Mouse (Mus musculus) hematopoietic stem cell, adult 5-6 weeks (primary cell): ENCODE measurements around the gene Efna3. TPM values are rescaled to one million over a fixed set of nuclear protein-coding genes. Genes with fewer than 3 reads are reported as not detected.
A peak's percentile ranks its signal among the peaks of the same experiment; 100 is the strongest.

Experiments used
- ATAC-seq, 2 experiments: fragments of 125-278 bp in 1 of 2; replicated peaks in 1 of 2; 2 replicates each; pipeline ENCODE4 v1.8.0; 2016 to 2017; ENCODE audit warnings: inconsistent platforms in 2 of 2, mild to moderate bottlenecking in 2 of 2, moderate number of reproducible peaks in 2 of 2, low read depth in 1 of 2, moderate TSS enrichment in 1 of 2; ENCODE audit not compliant: low FRiP score in 2 of 2, poor library complexity in 2 of 2, severe bottlenecking in 2 of 2, insufficient read depth in 1 of 2, low TSS enrichment in 1 of 2
- total RNA-seq: library from RNA; stranded (forward); fragments of 172-1452, 232-1000 nt; gene quantifications from 2 replicates; pipeline ENCODE4 v1.2.3, GENCODE M21; 2017

Efna3 gene
- not detected in 2 replicates for total RNA-seq

DNA sequence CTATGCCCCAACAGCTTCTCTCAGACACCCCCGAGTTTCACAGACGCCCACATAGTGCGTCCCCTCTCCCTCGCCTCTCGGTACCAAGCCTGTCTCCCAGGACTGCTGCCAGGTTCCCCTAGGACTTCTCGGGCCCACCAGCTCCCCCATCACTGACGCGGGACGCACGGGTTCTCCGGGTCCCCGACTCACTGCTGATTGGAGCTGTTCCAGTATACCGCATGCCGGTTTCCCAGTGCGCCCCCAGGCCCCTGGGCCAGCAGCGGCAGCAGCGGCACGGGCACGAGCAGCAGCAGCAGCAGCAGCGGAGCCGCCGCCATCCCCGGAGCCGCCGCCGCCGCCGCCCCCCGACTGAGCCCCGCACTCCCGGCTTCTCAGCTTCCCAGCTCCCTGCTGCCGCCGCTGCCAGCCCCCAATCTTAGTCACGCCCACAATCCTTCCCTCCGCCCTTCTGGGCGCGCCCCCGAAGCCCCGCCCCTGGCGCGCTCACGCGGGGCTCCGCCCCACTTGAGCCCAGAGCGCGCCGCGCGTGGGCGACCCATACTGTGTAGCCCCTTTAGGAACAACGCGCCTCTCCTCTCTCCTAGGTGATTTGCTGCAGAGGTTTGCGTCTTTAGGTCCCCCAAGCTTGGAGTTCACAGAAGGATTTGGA, at the start of gene Efna3:
Gene Efna3, minus strand, starts transcription at position 452 of the 652 bp plus-strand sequence.
- no peak for ATAC-seq

DNA sequence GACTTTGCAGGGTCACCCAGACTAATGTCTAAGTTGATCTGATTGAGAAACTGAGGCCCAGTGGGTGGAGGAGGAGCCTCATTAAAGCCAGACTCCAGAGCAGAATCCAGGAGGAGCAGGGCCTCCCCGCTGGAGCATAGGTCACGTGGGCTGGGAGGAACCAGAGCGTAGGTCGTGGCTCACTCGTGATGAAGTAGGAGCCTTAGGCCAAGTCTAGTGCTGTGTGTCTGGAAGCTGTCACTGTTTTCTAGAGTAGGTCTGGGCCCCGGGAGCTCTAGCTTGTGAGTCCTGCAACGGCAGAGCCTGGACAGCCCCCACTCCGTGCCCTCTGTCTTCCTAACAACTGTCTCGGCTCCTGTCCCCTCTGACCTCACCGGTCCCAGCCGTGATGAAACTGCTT, 44.6 kb upstream of the Efna3 start:
- no peak for ATAC-seq

DNA sequence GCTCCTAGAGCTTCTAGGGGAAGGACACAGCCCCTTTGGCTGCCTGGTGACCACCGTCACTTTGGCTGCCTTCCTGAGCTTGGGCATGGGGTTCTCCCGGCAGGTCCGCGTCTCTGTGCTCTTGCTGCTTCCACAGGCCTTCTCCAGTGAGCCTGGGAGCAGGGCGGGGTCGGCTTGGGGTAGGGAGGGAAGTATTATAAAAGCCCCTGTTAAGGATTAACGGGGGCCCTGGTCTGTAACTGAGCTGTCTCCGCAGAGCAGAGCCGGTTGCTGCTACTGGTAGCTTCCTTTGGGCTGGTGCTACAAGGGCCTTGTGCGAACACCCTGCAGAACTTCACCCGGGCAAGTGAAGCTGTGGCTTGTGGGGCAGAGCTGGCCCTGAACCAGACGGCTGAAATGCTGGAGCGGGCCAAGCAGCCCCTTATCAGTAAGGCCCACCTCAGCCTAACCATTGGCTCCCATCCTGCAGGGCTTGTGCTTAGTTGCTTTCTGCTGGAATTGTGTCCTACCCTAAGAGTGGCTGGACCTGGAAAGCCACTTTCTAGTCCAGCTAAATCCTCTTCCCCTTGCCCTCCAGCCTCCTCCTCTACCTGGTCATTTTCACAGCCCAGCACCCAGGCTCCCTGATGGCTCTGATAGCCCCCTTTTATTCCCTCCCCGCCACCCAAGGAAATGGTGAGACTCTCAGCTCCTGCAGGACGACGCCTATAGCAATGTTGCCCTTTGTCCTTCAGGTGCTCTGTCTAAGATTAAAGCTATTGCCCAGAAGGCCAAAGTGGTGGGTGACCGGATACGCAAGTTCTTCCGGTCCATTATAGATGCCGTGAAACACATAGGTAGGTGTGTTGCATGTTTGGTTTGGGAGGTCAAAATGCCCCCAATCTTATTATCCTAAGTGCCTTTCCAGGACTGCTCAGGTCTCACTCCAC, 43.0 kb upstream of the Efna3 start:
- no peak for ATAC-seq

GRCm38 (mm10) chr3:89365153-89365485, 42.4 kb upstream of the Efna3 start, which contains the start of gene Dcst1:
Dcst1 (minus strand) TSS chr3:89365253.
- no peak for ATAC-seq

GRCm38 (mm10) chr3:89364631-89365030, 41.9 kb upstream of the Efna3 start:
- no peak for ATAC-seq

DNA sequence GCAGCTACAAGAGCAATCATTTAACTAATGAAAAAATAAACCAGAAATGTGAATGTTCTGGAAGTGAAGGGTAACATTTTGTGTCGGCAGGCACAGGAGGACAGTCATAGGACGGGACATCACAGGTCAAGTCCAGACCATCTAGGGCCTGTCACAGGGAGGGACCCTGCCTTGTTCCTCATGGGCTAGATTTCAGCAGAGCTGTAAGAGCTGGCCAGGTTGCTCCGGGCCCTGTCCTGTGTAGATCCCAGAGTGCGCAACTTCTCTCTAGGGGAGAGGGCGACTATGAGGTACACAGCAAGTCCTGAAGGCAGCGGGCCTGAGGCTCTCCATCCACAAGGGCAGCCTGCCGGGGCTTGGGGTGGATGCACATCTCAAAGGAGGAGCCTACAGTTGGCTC, 38.9 kb upstream of the Efna3 start, which contains the start of gene Dcst2:
Gene Dcst2, plus strand, starts transcription at position 301 of the 400 bp plus-strand sequence.
- no peak for ATAC-seq

DNA sequence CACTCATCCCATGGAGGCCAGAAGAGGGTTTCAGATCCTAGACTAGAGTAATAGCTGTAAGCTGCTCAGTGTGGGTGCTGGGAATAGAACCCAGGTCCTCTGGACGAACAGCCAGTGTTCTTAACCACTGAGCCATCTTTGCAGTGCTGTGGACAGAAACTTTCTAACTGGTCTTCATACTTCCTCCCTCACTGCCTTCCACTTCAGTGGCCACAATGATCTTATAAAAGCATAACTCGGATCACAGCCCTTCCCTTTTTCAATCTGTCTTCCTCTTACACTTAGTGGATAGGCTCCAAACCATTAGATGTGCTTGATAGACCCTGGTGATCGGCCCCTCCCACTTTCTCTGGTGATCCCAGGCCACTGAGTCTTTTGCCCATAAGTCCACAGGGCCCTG, 37.5 kb upstream of the Efna3 start:
- ATAC-seq, result peak; percentile 40 to 46; a peak in 3 of 4 replicates

DNA sequence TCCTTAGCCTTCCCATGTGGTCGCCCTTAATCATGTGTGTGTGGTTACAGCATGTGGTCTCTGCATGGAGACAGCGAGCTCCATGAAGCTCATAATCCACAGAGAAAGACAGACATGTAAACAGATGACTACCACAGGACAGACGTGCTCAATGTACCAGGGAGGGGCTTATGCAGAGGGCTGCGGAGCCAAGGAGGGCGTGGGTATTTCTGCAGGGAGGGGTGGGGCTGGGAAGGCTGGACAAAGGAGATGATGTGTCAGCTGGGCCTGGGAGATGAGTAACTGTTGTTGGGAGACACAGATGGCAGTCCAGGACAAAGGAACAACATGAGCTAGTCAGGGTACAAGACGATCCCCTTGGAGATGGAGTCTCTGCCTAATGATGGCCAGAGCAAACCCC, 36.9 kb upstream of the Efna3 start:
- no peak for ATAC-seq

GRCm38 (mm10) chr3:89356029-89356428, 33.3 kb upstream of the Efna3 start:
- no peak for ATAC-seq

DNA sequence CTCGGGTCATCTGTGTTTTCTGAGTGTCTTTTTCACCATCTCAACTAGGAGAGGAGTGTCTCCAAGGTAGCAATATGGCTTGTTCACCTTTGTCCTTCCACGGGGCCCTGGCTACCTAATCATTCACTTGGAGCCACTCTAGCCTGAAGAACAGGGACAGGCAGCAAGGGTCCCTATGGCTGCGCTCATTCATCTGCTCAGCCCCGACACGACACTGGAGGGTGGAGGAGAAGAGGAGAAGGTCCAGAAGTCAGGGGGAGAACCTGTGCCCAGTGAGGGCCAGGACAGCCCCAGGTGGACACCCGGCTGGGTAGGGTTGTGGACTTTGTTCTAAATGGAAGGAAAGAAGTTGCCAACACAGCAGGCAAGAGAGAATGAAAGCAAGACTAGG, 32.7 kb upstream of the Efna3 start:
- ATAC-seq, result no peak

- ATAC-seq, result peak; percentile 39 to 44; a peak in 3 of 4 replicates
Observed at GRCm38 (mm10) chr3:89354816-89355511, 32.2 kb upstream of the Efna3 start.

GRCm38 (mm10) chr3:89351271-89351670, 28.5 kb upstream of the Efna3 start:
- ATAC-seq, result no peak

DNA sequence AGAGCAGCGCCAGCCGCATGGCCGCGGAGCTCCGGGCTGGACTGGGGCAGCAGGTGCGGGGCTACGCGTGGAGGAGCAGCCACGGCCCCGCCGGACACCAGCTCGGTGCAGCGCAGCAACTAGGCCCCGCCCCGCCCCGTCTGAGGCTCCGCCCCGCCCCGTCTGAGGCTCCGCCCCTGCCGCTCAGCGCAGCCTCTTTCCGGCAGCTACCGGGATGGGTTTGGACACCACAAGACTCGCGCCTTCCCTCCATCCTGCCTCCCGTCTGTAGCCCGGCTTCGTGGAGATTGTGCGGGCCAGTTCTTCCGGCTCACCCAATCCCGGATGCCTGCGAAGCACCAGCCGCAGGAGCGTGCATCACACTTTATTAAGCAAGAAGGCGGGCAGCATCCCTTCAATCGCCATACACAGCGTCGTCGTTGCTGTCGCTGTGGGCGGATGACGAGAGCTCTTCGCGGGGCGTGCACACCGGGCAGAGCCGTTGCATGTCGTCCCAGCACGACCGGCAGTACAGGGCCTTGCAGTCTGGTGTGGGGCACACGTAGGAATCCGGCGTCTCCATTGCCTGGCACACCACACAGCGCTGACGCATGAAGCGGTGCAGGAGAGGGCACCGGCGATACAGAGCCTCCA, 27.2 kb upstream of the Efna3 start, which contains the start of gene Adam15:
Gene Adam15, minus strand, starts transcription at position 128 of the 633 bp plus-strand sequence.
- ATAC-seq, result peak; percentile 70 to 74

DNA sequence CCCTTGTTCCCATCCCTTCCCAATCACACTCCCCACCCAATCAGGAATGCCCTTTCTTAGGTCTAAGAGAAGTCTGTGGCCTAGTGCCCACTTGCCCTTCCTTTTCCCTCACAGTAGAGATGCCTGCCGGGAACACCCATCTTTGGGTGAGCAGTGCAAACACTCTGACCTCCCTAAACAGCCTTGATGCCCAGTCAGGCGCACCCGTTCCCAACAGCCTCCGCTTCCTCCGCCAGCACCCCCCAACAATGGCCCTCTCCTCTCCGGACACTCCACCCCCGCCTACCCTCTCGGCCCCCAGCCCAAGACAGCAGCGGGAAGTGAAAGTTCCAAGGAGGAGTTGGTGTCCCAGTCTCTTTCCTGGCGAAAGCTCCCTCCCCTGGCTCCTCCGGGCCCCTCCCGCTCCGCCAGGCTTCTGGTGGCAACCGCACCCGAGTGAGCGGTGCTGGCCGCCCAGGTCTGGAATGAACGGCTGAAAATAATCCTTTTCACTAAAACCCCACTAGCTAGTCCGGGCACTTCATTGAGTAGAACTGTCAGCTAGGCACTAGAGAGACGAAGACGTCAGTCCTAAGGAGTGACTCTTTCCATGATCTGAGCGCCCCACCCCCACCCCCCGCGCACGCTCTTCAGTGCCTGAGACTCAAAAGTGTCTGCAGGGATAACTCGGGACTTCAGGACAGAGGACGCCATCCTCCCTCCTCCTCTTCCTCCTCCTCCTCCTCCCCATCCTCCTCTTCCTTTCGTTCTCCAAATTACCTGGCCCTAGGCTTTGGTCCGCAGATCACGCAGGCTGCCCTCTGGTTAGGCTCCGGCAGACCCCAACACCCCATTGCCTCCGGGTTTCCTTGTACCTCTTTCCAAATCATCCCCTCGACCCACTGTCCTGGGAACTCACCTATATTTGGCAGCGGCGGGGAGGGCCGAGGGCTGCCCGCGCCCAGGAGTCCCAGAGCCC, 26.4 kb upstream of the Efna3 start:
- ATAC-seq, result 0 out of 4 replicates have a peak, but pooled peaks of 1 of the 2 experiments have one; percentile 14

GRCm38 (mm10) chr3:89347916-89348315, 25.2 kb upstream of the Efna3 start:
- ATAC-seq, result no peak

- ATAC-seq, result 0 out of 4 replicates have a peak, but pooled peaks of 1 of the 2 experiments have one; percentile 19
Observed at GRCm38 (mm10) chr3:89346815-89347540, 24.2 kb upstream of the Efna3 start.
